Mouse (Mus musculus): ENCODE measurements around the gene Gtf2h1. TPM values are rescaled to one million over a fixed set of nuclear protein-coding genes. Genes with fewer than 3 reads are reported as not detected.
A peak's percentile ranks its signal among the peaks of the same experiment; 100 is the strongest.

The Gtf2h1 gene
- polyA plus RNA-seq, 1 experiment from 2014 or later: 44.6 TPM

DNA sequence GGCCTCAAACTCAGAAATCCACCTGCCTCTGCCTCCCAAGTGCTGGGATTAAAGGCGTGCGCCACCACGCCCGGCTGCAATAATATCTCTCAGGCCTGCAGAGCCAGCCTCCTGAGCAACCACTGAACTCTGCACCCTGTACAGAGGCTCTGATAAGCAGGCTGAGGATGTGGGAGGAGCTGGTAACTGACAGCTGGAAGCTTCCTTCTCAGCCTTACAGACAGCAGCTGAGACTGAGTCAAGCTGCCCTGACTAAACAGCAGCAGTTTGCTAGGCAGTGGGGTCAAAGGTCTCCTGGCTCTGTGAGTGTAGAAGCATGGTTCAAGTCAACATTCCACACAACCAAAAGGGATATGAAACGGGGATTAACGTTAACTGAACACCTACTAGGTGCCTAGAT lies 37.4 kb downstream of the Gtf2h1 start:
- no peaks in the 10 kb centered on the region for H3K36me3 ChIP-seq (replicated peaks)
- ATAC-seq (replicated peaks): no peak
- peaks cover 8% of the 10 kb centered on the region; the same call in 1 of the 2 replicates for H3K4me1 ChIP-seq
- H3K4me3 ChIP-seq: no peak overlapping the region
- H3K4me2 ChIP-seq: no peak overlapping the region
- no peak overlapping the region for H3K9ac ChIP-seq
- no peaks in the 10 kb centered on the region for H3K27me3 ChIP-seq (replicated peaks)
- 78% methylated on average over 6 of the region's 6 CpGs for WGBS
- no peak overlapping the region for H3K27ac ChIP-seq
- no peaks in the 10 kb centered on the region for H3K9me3 ChIP-seq

DNA sequence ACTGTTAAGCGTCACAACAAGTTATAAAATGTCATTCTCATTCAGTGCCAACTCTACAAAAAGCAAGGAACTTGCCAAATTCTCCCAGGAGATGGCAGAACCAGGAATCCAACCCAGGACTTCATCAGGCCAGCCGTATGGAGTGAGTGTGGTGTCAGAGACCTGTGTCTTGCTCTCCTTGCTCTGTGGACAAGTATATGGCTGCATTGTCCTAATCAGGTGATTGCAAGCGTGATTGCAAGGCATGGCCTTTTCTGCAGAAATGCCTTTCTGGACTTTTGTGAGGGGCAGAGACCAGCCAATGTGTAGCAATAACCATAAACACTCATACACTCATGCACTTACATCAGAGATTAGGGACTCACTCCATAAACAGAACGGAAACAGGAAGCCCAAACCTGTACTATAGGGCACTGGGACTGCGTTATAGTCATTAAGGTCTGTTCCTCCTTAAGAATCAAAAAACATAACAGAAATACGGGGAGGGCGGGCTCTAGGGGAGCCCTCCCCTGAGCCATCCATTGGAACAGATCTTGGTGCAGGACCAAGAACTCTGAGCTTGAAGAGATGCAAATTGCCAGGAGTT lies 37.9 kb downstream of the Gtf2h1 start:
- no peaks in the 10 kb centered on the region for H3K36me3 ChIP-seq (replicated peaks)
- no peak overlapping the region for H3K27ac ChIP-seq
- no peaks in the 10 kb centered on the region for H3K9me3 ChIP-seq
- H3K4me3 ChIP-seq: no peak overlapping the region
- H3K27me3 ChIP-seq (replicated peaks): no peaks in the 10 kb centered on the region
- no peak overlapping the region for H3K4me2 ChIP-seq
- 88% methylated on average over 7 of the region's 7 CpGs for WGBS
- H3K9ac ChIP-seq: no peak overlapping the region
- ATAC-seq (replicated peaks): no peak
- H3K4me1 ChIP-seq: peaks cover 13% of the 10 kb centered on the region

DNA sequence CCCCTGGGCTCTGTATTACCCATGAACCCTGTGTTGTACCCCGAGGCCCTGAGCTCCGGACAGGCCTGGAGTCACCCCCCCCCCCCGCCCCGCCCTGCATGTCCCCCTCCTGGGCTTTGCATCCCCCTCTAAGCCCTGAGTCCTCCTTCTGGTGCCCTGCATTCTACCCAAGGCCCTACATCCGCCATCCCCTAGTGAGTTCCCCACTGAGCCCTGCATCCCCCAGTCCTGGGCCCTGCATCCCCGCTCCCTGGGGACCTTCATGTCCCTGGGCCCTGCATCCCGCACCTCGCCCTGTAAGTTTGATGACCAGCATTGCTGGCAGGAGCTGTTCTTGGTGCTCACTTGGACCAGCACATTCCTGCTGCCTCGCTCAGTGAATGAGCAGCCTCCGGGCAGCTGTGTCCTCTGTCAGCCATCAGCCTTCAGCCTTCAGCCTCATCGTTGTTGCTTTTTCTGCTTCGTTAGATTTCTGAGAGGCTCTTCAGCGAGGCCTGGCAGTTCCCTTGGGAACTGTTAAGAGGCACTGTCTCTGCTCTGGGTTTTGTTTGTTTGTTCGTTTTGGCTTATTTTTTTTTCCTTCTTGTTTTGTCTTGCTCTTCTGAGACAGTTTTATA lies 39.2 kb downstream of the Gtf2h1 start:
- ATAC-seq (replicated peaks): no peak
- H3K9me3 ChIP-seq: no peaks in the 10 kb centered on the region
- no peak overlapping the region for H3K27ac ChIP-seq
- H3K36me3 ChIP-seq (replicated peaks): no peaks in the 10 kb centered on the region
- no peak overlapping the region for H3K9ac ChIP-seq
- no peak overlapping the region for H3K4me3 ChIP-seq
- H3K4me1 ChIP-seq: peaks cover 21% of the 10 kb centered on the region
- H3K4me2 ChIP-seq: no peak overlapping the region
- 23% methylated on average over 14 of the region's 14 CpGs for WGBS
- H3K27me3 ChIP-seq (replicated peaks): no peaks in the 10 kb centered on the region

DNA sequence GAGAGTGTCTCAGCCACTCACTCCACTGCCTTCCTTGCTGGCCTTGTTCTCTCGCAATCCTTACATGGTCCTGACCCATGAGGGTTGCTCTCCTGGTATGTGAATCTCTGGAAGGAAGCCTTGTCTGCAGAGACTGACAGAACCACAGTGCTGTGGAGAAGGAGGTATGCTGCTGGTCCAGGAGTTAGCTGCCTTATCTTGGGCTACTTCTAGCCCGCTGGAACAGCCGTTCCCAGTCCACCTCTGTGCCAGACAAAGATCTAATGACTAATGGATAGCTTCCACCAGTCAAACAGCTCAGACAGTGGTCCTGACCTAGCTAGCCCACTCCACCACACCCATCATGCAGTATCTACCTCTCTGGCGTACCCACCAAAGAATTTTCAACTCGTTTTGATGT lies 40.5 kb downstream of the Gtf2h1 start:
- no peaks in the 10 kb centered on the region for H3K36me3 ChIP-seq (replicated peaks)
- no peak overlapping the region for H3K27ac ChIP-seq
- ATAC-seq (replicated peaks): no peak
- H3K4me2 ChIP-seq: no peak overlapping the region
- no peaks in the 10 kb centered on the region for H3K9me3 ChIP-seq
- H3K9ac ChIP-seq: no peak overlapping the region
- H3K4me3 ChIP-seq: no peak overlapping the region
- WGBS: 81% methylated on average over 5 of the region's 5 CpGs
- H3K4me1 ChIP-seq: peaks cover 21% of the 10 kb centered on the region
- H3K27me3 ChIP-seq (replicated peaks): no peaks in the 10 kb centered on the region

DNA sequence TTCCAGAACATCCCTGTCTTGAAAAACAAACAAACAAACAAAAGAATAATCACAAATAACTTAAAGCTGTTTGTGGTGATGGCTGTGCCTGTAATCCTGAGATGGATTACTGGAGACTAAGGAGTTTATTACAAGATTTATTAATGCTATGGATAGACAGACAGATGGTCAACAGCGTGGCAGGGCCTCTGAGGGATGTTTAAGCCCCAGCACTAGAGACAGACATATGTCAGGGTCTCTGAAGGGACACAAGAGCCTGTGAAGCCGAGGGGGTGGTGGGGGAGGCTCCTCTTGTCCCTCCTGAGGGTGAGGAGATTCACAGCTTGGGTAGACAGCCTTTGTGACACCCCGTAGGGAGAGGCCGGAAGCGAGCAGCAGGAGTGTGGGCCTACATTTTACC lies 41.2 kb downstream of the Gtf2h1 start:
- no peak overlapping the region for H3K4me2 ChIP-seq
- no peak overlapping the region for H3K27ac ChIP-seq
- H3K27me3 ChIP-seq (replicated peaks): no peaks in the 10 kb centered on the region
- no peak overlapping the region for H3K9ac ChIP-seq
- 32% methylated on average over 5 of the region's 5 CpGs for WGBS
- no peaks in the 10 kb centered on the region for H3K9me3 ChIP-seq
- H3K36me3 ChIP-seq (replicated peaks): no peaks in the 10 kb centered on the region
- no peak overlapping the region for H3K4me3 ChIP-seq
- ATAC-seq (replicated peaks): no peak
- peaks cover 21% of the 10 kb centered on the region for H3K4me1 ChIP-seq

DNA sequence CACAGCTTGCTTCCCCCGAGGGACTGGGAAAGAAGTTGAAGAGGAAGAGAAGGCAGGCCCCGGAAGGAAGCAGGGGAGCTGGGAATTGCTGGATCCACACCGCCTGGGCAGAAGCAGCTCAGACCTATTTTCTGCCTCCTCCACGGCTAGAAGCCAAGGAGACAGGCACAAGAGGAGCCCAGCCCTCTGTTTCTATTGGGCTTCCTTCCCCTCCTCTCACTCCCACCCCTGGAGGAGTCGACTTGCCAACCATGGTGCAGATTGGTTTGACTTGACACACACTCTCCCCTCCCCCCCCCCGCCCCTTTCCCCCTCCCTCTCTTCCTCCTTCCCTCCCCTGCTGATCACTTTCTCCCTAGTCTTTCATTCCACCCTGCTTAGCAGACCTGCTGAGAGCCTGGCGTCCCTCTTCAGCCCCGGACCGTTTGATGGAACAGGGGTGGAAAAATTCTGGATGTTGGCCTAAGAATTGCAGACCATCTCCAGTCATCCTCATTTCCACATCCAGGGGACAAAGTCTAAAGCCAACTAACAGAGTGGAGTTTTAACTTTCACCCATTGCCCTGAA lies 42.3 kb downstream of the Gtf2h1 start:
- H3K27me3 ChIP-seq (replicated peaks): 0 out of 2 replicates have a peak, but pooled peaks cover 1% of the 10 kb centered on the region
- no peak overlapping the region for H3K9ac ChIP-seq
- H3K4me1 ChIP-seq: peaks cover 21% of the 10 kb centered on the region
- H3K4me2 ChIP-seq: no peak overlapping the region
- no peak overlapping the region for H3K4me3 ChIP-seq
- no peaks in the 10 kb centered on the region for H3K36me3 ChIP-seq (replicated peaks)
- under 1% methylated on average over 9 of the region's 9 CpGs for WGBS
- no peaks in the 10 kb centered on the region for H3K9me3 ChIP-seq
- ATAC-seq (replicated peaks): 0 out of 2 replicates have a peak, but pooled peaks have one; percentile 44
- H3K27ac ChIP-seq: peak overlapping the region; percentile 67

DNA sequence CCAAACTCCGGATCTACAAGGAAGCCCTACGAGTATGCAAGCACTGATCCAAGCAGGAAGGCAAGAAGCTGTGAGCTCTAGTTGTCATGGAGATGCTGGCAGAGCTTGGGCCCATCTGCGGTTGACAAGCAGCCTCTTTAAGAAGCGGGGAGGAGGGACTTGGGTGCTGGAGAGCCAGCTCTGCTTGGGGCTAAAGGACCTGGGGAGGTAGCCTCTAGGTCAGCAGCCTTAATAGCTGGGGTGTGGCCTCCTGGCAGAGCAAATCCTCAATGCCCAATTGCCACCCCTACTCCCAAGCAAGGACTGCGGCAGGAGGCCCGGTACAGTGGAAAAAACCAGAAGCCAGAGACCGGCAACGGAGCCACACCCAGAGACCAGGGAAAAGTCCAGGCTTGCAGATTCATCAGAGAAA lies 43.0 kb downstream of the Gtf2h1 start:
- peaks cover 21% of the 10 kb centered on the region for H3K4me1 ChIP-seq
- no peak overlapping the region for H3K9ac ChIP-seq
- 0 out of 2 replicates have a peak, but pooled peaks cover 4% of the 10 kb centered on the region for H3K27me3 ChIP-seq (replicated peaks)
- peak; percentile 79 for ATAC-seq (replicated peaks)
- H3K9me3 ChIP-seq: no peaks in the 10 kb centered on the region
- H3K27ac ChIP-seq: peak overlapping the region; percentile 67; the same call in 1 of the 2 replicates
- H3K4me3 ChIP-seq: no peak overlapping the region
- H3K36me3 ChIP-seq (replicated peaks): no peaks in the 10 kb centered on the region
- peak overlapping the region; percentile 7; the same call in 1 of the 2 replicates for H3K4me2 ChIP-seq
- 4% methylated on average over 8 of the region's 8 CpGs for WGBS

DNA sequence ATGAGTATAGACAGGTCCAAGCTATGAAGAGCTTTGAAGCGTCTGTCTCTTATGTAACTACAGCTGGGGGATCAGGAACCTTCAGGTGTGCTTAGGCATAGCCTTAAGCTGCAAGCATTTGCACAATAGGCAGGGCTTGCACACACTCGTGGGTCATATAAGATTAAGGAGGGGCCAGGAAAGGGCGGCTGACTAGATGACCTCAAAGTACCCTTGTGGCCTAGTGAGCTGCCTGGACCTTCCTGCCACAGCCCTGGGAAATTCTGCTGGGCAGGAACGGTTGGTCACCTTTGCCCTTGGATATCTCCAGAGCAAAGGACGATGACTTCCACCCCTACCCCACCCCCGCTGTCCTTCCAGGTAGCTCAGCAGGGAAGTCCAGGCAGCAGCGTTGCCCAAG lies 43.5 kb downstream of the Gtf2h1 start:
- H3K4me1 ChIP-seq: peaks cover 21% of the 10 kb centered on the region
- H3K4me3 ChIP-seq: no peak overlapping the region
- peak overlapping the region; percentile 7; the same call in 1 of the 2 replicates for H3K4me2 ChIP-seq
- no peak for ATAC-seq (replicated peaks)
- WGBS: 40% methylated on average over 7 of the region's 7 CpGs
- no peak overlapping the region for H3K9ac ChIP-seq
- 0 out of 2 replicates have a peak, but pooled peaks cover 4% of the 10 kb centered on the region for H3K27me3 ChIP-seq (replicated peaks)
- H3K9me3 ChIP-seq: no peaks in the 10 kb centered on the region
- H3K27ac ChIP-seq: 0 out of 2 replicates have a peak overlapping the region, but pooled peaks have one; percentile 67
- no peaks in the 10 kb centered on the region for H3K36me3 ChIP-seq (replicated peaks)

DNA sequence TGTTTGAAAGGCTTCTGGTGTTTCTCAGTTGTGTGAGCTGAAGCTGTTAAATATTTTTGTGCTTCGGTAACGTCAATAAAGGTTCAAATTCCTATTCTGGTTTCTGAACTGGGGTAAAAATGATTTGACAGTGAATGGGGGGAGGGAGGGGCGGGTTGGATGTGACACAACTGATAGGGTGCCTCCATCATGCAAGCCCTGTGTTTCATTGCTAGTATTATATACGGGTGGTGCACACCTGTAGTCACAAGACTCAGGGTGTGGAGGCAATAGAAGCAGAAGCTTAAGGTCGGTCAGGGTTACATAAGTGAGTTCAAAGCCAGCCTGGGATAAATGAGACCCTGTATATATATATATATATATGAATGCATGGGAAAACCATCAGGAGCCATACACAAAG lies 44.0 kb downstream of the Gtf2h1 start:
- H3K4me2 ChIP-seq: no peak overlapping the region
- H3K4me3 ChIP-seq: no peak overlapping the region
- 84% methylated on average over 5 of the region's 5 CpGs for WGBS
- no peak for ATAC-seq (replicated peaks)
- no peaks in the 10 kb centered on the region for H3K36me3 ChIP-seq (replicated peaks)
- no peaks in the 10 kb centered on the region for H3K9me3 ChIP-seq
- 0 out of 2 replicates have a peak, but pooled peaks cover 4% of the 10 kb centered on the region for H3K27me3 ChIP-seq (replicated peaks)
- H3K9ac ChIP-seq: no peak overlapping the region
- H3K4me1 ChIP-seq: peaks cover 23% of the 10 kb centered on the region
- no peak overlapping the region for H3K27ac ChIP-seq

DNA sequence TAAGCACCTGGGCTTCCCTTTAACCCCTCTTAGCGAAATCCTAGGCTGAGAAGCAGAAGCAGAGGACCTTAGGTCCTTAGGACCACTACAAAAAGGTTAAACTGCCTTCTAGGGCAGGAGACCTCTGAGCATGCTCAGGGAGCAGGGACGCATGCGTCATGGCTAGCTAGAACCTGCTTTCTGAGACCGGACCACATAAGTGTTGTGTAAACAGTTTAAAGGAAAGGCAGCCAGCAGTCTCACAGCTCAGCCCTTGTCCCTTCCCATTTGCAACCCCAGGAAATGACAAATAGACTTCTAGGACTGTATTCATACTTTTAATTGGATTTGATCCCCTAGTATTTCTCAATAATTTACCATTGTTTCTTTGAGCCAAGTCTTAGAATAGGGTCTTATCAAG lies 44.4 kb downstream of the Gtf2h1 start:
- Histone ChIP-seq H3K27ac (no peak overlapping the region), H3K9ac (no peak overlapping the region), H3K4me2 (no peak overlapping the region), H3K9me3 (no peaks in the 10 kb centered on the region), H3K27me3 (replicated peaks) (0 out of 2 replicates have a peak, but pooled peaks cover 4% of the 10 kb centered on the region), H3K36me3 (replicated peaks) (no peaks in the 10 kb centered on the region), H3K4me1 (peaks cover 24% of the 10 kb centered on the region), H3K4me3 (no peak overlapping the region)
- WGBS: 43% methylated on average over 4 of the region's 4 CpGs
- ATAC-seq (replicated peaks): no peak

DNA sequence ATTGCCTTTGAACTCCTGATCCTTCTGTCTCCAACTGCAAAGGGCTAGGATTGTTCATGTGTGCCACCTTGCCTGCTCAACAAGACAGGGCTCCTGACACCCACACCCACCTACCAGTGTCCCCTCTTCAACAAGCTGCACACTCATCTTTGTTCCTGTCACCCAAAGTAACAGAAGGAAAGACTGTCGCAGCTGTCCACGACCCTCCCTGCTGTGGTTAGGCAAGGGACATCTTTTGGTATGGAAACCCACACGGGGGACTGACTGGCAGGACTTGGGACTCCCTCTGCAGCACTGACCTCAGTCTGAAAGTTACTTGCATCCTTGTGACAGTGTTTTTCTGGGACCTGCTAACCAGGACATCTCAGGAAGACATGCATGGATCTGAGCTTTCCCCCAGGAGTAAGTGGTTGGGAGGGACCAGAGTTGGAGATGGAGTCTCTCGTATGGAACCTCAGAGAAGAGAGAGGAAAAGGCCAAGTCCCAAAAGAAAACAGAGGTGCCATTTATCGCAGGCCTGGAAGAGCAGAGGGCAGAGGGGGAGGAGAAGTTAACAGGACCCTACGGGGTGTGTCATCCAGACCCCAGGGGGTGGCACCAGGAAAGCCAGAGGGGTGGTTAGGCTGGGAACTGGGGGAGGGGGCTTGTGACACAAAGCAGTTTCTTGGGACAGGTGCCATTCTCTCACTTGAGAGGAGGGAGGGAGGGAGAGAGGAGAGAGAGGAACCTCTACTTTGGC lies 45.1 kb downstream of the Gtf2h1 start, which contains the start of gene Ldha:
TSS of gene Ldha (plus strand) at position 689 of the 739 bp plus-strand sequence.
- H3K27me3 ChIP-seq (replicated peaks): 0 out of 2 replicates have a peak, but pooled peaks cover 4% of the 10 kb centered on the region
- no peak within 1 kb of the TSS for H3K27ac ChIP-seq
- no peaks in the 10 kb centered on the region for H3K9me3 ChIP-seq
- WGBS: 31% methylated on average over 6 of the region's 6 CpGs
- H3K9ac ChIP-seq: no peak within 1 kb of the TSS
- H3K4me1 ChIP-seq: peaks cover 26% of the 10 kb centered on the region
- H3K4me3 ChIP-seq: no peak within 1 kb of the TSS
- no peak within 1 kb of the TSS for H3K4me2 ChIP-seq
- no peaks in the 10 kb centered on the region for H3K36me3 ChIP-seq (replicated peaks)
- no peak for ATAC-seq (replicated peaks)

DNA sequence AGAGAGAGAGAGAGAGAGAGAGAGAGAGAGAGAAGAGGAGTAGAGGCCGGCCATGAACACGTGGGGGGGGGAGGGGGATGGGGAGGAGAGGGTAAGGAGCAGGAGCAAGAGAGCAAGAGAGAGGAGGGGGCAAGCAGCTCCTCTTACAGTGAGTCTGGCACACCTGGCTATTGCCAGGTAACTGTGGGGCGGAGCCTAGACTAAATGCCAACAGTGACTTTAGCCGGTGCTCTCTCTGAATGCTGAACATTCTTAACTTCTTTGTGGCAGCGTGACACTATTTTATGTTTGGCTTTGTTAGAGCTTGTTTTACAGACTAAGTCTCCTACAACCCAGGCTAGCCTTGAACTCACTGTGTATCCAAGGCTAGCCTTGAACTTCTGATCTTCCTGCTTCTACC lies 46.4 kb downstream of the Gtf2h1 start:
- Histone ChIP-seq H3K9me3 (no peaks in the 10 kb centered on the region), H3K27ac (no peak overlapping the region), H3K4me2 (no peak overlapping the region), H3K27me3 (replicated peaks) (0 out of 2 replicates have a peak, but pooled peaks cover 4% of the 10 kb centered on the region), H3K36me3 (replicated peaks) (no peaks in the 10 kb centered on the region), H3K9ac (no peak overlapping the region), H3K4me3 (no peak overlapping the region), H3K4me1 (peaks cover 37% of the 10 kb centered on the region)
- ATAC-seq (replicated peaks): no peak
- 30% methylated on average over 5 of the region's 5 CpGs for WGBS

Data from midbrain, embryonic 15.5 days (tissue).